Mouse (Mus musculus) adipocyte (in vitro differentiated cells): ENCODE measurements around the gene Ehhadh.
"Not testable (repeated sequence)": the region's sequence is repeated elsewhere in the genome, so short reads cannot be mapped to it uniquely, and the experiment has no call there.

ENCODE experiments used
- DNase-seq: peaks from one replicate; pipeline ENCODE4 v3.0.0-alpha.2; 2016; ENCODE audit warnings: low spot score

The Ehhadh gene

DNA sequence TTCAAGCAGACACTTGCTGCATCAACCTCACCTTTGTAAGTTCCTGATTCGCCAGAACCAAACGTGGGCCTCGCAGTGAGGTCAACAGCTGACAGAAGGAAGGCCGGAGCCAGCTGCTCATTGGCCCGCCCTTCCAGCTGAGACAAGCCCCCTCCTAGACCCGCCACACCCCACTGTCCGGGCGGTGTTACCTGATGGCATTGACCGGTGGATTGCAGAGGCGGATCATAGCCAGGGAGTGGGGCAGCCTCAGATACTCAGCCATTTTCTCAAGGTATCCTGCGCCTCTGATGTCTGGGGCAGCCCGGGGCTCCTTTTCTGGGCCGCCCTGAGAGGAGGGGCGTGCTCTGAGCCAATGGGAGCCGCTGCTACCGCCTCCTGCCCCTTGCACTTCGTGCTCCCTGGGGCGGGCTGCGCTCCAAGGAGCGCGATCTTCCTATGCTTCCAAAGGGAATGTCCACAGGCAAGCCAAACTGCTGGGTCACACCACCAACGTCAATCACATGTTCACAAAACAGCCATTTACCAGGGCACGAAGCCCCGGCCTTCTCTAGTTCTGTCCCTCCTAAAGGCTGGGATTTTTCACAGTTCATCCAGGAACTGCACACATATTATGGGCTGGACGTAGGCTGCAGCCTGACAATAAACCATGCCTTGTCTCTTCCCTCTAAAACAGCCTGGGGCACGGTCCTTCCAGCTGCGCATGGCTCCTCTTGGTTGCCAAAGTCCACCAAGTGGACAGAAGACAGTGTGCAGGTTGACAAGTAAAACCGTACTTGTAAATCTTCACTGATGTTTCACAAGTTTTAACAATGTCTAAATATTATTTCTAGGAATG lies at the start of gene Ehhadh:
TSS of gene Ehhadh (minus strand) at position 292 of the 838 bp plus-strand sequence.
- DNase-seq = no peak

- DNase-seq = peak; percentile 69
Observed at GRCm38 (mm10) chr16:21836311-21837072, 48.9 kb upstream of the Ehhadh start.

DNA sequence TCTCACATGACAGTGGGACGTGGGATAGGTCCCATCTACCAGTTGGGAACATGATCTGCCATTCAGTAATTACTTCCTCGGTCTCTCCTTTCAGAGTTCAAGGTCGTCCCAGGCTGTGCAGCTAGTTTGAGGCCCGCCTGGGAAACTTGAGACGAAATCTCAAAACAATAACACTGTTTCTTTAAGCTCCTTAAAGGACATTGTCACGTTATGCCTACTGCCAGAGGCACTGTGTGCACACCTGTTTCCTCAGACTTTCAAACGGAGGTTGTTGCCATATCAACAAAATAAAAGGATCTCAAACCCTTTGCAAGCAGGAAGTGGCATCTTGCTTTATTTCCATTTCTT lies 48.0 kb upstream of the Ehhadh start:
- no peak for DNase-seq

- no peak for DNase-seq
Observed at GRCm38 (mm10) chr16:21834866-21835583, 47.4 kb upstream of the Ehhadh start.

GRCm38 (mm10) chr16:21833970-21834369 lies 46.4 kb upstream of the Ehhadh start:
- DNase-seq = no peak

DNA sequence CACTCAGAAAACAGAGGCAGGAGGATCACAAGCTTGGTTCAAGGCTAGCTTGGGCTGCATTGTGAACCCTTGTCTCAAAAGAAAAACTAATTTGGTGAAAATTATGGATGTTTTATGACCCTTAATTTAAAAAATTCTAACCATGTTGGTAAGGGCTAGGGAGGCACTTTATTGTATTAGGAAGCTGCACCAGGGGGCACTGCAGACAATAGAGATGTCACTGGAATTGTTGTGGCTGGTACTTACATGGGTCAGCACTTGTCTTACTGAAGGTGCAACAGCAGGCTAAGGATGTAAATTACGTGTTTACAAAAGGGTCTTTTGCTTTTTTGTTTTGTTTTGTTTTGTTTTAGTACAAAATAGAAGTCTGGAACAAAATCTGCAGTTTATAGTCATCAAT lies 45.9 kb upstream of the Ehhadh start:
- DNase-seq = no peak

GRCm38 (mm10) chr16:21831764-21832163 lies 44.2 kb upstream of the Ehhadh start:
- DNase-seq = no peak

- no peak for DNase-seq
Observed at GRCm38 (mm10) chr16:21830784-21831183, 43.2 kb upstream of the Ehhadh start.

- no peak for DNase-seq
Observed at GRCm38 (mm10) chr16:21829711-21830110, 42.1 kb upstream of the Ehhadh start.

GRCm38 (mm10) chr16:21827581-21827980 lies 40.0 kb upstream of the Ehhadh start:
- no peak for DNase-seq

GRCm38 (mm10) chr16:21827153-21827552 lies 39.5 kb upstream of the Ehhadh start:
- no peak for DNase-seq

DNA sequence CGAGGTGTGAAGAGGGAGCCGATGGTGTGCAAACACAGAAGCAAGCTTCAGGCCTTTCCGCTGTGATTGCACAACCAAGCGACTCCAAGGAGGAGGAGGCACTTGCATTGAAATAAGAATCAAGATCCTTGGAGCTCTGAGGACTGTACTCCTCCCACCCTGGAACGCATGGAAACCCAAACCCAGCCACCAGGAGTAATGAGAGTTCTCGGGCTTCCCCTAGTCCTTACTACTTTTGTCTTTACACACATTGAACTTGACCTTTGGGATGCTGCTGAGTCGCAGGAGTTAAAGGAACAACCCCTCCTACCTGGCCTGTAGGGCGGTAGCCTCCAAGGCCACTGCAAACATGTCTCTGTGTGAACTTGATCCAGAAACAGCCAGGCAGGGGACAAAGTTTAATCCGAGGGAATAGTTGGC lies 38.0 kb upstream of the Ehhadh start:
- DNase-seq = no peak

- DNase-seq = no peak
Observed at GRCm38 (mm10) chr16:21818629-21819028, 31.0 kb upstream of the Ehhadh start.

DNA sequence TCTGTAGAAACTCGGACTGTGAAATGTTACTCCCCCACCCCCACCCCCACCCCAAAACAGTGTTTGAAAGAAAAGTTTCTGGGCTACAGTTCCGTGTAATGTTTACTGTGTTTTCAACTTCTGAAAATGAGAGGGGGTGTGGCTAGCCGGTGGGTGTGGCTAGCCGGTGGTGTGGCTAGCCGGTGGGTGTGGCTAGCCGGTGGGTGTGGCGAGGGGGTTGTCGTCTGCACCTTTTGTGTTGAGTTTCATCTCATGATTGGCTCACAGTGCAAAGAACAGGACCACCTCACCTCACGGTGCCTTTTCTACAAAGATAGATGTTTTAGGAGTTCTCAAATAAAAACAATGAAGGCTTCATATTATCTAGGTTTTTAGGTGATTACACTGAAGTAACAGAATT lies 30.5 kb upstream of the Ehhadh start:
- DNase-seq = no peak

GRCm38 (mm10) chr16:21815669-21816010 lies 28.0 kb upstream of the Ehhadh start:
- DNase-seq = no peak

GRCm38 (mm10) chr16:21814861-21815668 lies 27.5 kb upstream of the Ehhadh start:
- DNase-seq = peak; percentile 89

DNA sequence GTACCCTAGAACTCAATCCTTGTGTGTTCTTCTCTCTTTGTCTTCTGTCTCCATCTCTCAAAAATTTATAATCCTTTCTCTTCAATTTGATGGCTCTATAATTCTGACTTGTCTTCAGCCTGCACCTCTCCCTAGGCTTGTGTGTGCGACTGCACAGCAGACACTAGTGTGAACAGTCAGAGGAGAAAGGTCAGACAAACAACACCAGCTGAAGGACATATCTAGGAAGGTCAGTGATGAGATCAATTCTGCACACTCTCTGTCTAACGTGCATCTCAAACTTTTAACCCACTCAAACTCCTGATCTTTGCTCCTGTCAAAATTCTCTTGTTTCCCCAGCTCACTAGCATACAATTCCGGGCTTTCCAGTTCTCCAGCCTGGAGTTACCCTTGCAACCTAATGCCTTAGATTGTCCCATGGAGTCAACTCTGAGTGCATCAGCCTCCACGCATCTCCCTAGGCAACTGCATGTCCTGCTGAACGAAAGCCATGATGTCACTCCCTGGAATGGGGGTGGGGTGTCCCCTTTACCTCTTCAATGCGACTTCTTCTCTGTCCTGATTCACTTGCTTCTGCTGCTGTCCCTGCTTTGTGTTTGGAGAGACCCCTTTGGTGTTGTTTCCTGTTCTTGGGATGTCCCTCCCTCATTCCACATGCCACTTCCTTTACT lies 25.7 kb upstream of the Ehhadh start:
- no peak for DNase-seq

DNA sequence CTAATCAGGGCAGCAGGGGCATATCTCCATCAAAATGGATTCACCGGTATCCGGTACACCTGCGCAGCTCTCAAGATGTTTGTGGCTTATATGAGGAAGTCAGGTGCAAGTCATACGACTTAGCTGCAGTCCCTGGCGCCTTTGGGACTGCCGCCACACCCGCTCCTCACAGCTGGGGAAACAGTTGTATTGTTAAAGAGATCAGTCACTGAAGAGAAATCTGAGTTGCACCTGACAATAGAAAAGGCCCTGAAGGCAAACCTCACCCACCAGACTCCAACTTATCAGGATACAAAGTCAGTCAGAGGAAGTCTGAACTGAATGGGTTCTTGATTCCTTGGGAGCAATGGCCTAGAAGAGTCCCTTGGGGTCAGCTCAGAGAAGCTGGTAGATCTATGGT lies 20.2 kb upstream of the Ehhadh start:
- not testable (repeated sequence) for DNase-seq

GRCm38 (mm10) chr16:21806892-21807291 lies 19.3 kb upstream of the Ehhadh start:
- DNase-seq = no peak

- peak; percentile 43 for DNase-seq
Observed at GRCm38 (mm10) chr16:21804258-21804657, 16.7 kb upstream of the Ehhadh start.

DNA sequence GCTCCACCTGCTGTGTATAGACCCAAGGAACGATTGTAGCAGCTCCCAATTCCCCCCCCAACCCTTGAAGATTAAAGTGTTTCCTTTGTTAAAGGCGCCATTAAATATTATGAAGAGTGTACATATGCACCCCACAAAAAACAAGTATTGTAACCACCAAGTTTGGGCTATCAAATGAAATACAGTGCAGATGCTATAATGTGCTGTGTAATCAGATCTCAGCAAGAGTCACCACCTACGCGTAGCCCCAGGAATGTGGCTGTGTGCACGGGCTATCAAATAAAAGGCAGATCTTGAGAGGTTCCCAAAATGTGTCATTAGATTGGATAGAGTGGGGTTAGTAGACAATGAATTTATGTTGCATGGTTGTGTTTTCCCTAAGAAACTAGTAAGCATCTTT lies 7.5 kb upstream of the Ehhadh start:
- no peak for DNase-seq

- DNase-seq = no peak
Observed at GRCm38 (mm10) chr16:21794697-21795045, 7.1 kb upstream of the Ehhadh start.
